Mouse (Mus musculus): Measurements from ENCODE around the gene Olfr689. TPM values are rescaled to one million over a fixed set of nuclear protein-coding genes. Genes with fewer than 3 reads are reported as not detected.
"Not testable (repeated sequence)": the region's sequence is repeated elsewhere in the genome, so short reads cannot be mapped to it uniquely, and the experiment has no call there.

The Olfr689 gene
- polyA plus RNA-seq, 2 experiments, result not detected

GRCm38 (mm10) chr7:105342170-105342569, 31.2 kb downstream of the Olfr689 start, which contains the start of gene Olfr691:
TSS of gene Olfr691 (minus strand) at chr7:105342270.
- no peak for DNase-seq (ENCODE audit: low spot score)
- H3K9me3 ChIP-seq (ENCODE audit: control insufficient read depth, low read length), result no peaks in the 10 kb centered on the region
- no peak within 1 kb of the TSS for H3K9ac ChIP-seq (ENCODE audit: low read depth, low read length, severe bottlenecking)

GRCm38 (mm10) chr7:105342752-105343151, 31.8 kb downstream of the Olfr689 start:
- 68% methylated on average over 2 of the region's 2 CpGs for WGBS
- no peak for ATAC-seq (ENCODE audit: low FRiP score, low read depth)
- no peak for TF ChIP-seq POLR2A (IDR thresholded peaks at IDR 0.05; ENCODE audit: borderline replicate concordance, extremely low read depth, insufficient read depth, insufficient read length)
- no peak overlapping the region for H3K27ac ChIP-seq (replicated peaks; ENCODE audit: low read depth, low read length)
- H3K36me3 ChIP-seq (ENCODE audit: control insufficient read depth, insufficient read depth, low read length), result no peaks in the 10 kb centered on the region
- H3K4me1 ChIP-seq (ENCODE audit: control insufficient read depth, insufficient read depth, low read length), result no peaks in the 10 kb centered on the region
- no peak overlapping the region for H3K4me2 ChIP-seq (replicated peaks; ENCODE audit: low read depth, low read length, severe bottlenecking)
- H3K9ac ChIP-seq (ENCODE audit: low read depth, low read length, severe bottlenecking), result no peak overlapping the region
- no peaks in the 10 kb centered on the region for H3K27me3 ChIP-seq (ENCODE audit: control insufficient read depth, insufficient read depth, low read length)
- H3K9me3 ChIP-seq (ENCODE audit: control insufficient read depth, low read length), result no peaks in the 10 kb centered on the region
- no peak for DNase-seq (ENCODE audit: low spot score)
- no peak overlapping the region for H3K4me3 ChIP-seq (replicated peaks; ENCODE audit: low read length)

More at GRCm38 (mm10) chr7:105342170-105342569, 31.2 kb downstream of the Olfr689 start, which contains the start of gene Olfr691:
- Histone ChIP-seq H3K4me2 (replicated peaks; ENCODE audit: low read depth, low read length, severe bottlenecking) (no peak within 1 kb of the TSS), H3K4me1 (ENCODE audit: control insufficient read depth, insufficient read depth, low read length) (no peaks in the 10 kb centered on the region), H3K27ac (replicated peaks; ENCODE audit: low read depth, low read length) (no peak within 1 kb of the TSS), H3K27me3 (ENCODE audit: control insufficient read depth, insufficient read depth, low read length) (no peaks in the 10 kb centered on the region), H3K4me3 (replicated peaks; ENCODE audit: low read length) (no peak within 1 kb of the TSS), H3K36me3 (ENCODE audit: control insufficient read depth, insufficient read depth, low read length) (no peaks in the 10 kb centered on the region)
- no peak for ATAC-seq (ENCODE audit: low FRiP score, low read depth)
- no peak for TF ChIP-seq POLR2A (IDR thresholded peaks at IDR 0.05; ENCODE audit: borderline replicate concordance, extremely low read depth, insufficient read depth, insufficient read length)
- 44% methylated on average over 1 of the region's 1 CpGs for WGBS

GRCm38 (mm10) chr7:105356064-105356463, 45.1 kb downstream of the Olfr689 start:
- not testable (repeated sequence) for DNase-seq (ENCODE audit: low spot score); ATAC-seq (ENCODE audit: low FRiP score, low read depth); H3K27me3 ChIP-seq (ENCODE audit: control insufficient read depth, insufficient read depth, low read length); H3K9me3 ChIP-seq (ENCODE audit: control insufficient read depth, low read length); H3K36me3 ChIP-seq (ENCODE audit: control insufficient read depth, insufficient read depth, low read length); H3K4me3 ChIP-seq (replicated peaks; ENCODE audit: low read length); H3K9ac ChIP-seq (ENCODE audit: low read depth, low read length, severe bottlenecking); H3K4me2 ChIP-seq (replicated peaks; ENCODE audit: low read depth, low read length, severe bottlenecking); H3K4me1 ChIP-seq (ENCODE audit: control insufficient read depth, insufficient read depth, low read length); H3K27ac ChIP-seq (replicated peaks; ENCODE audit: low read depth, low read length)
- WGBS, result no CpG with 5 or more reads among the region's 5 CpGs

GRCm38 (mm10) chr7:105356487-105356886, 45.5 kb downstream of the Olfr689 start:
- not testable (repeated sequence) for H3K9me3 ChIP-seq (ENCODE audit: control insufficient read depth, low read length); H3K27me3 ChIP-seq (ENCODE audit: control insufficient read depth, insufficient read depth, low read length); H3K4me3 ChIP-seq (replicated peaks; ENCODE audit: low read length); H3K27ac ChIP-seq (replicated peaks; ENCODE audit: low read depth, low read length); DNase-seq (ENCODE audit: low spot score); H3K36me3 ChIP-seq (ENCODE audit: control insufficient read depth, insufficient read depth, low read length); H3K4me1 ChIP-seq (ENCODE audit: control insufficient read depth, insufficient read depth, low read length); H3K4me2 ChIP-seq (replicated peaks; ENCODE audit: low read depth, low read length, severe bottlenecking); H3K9ac ChIP-seq (ENCODE audit: low read depth, low read length, severe bottlenecking); ATAC-seq (ENCODE audit: low FRiP score, low read depth)
- WGBS, result 87% methylated on average over 1 of the region's 2 CpGs

GRCm38 (mm10) chr7:105361713-105362112, 50.7 kb downstream of the Olfr689 start:
- DNase-seq (ENCODE audit: low spot score), result no peak
- no peaks in the 10 kb centered on the region for H3K36me3 ChIP-seq (ENCODE audit: control insufficient read depth, insufficient read depth, low read length)
- H3K4me2 ChIP-seq (replicated peaks; ENCODE audit: low read depth, low read length, severe bottlenecking), result no peak overlapping the region
- H3K27ac ChIP-seq (replicated peaks; ENCODE audit: low read depth, low read length), result no peak overlapping the region
- TF ChIP-seq POLR2A (IDR thresholded peaks at IDR 0.05; ENCODE audit: borderline replicate concordance, extremely low read depth, insufficient read depth, insufficient read length), result no peak
- H3K9ac ChIP-seq (ENCODE audit: low read depth, low read length, severe bottlenecking), result no peak overlapping the region
- no peaks in the 10 kb centered on the region for H3K9me3 ChIP-seq (ENCODE audit: control insufficient read depth, low read length)
- H3K27me3 ChIP-seq (ENCODE audit: control insufficient read depth, insufficient read depth, low read length), result no peaks in the 10 kb centered on the region
- H3K4me1 ChIP-seq (ENCODE audit: control insufficient read depth, insufficient read depth, low read length), result no peaks in the 10 kb centered on the region
- WGBS, result 83% methylated on average over 2 of the region's 2 CpGs
- ATAC-seq (ENCODE audit: low FRiP score, low read depth), result no peak
- H3K4me3 ChIP-seq (replicated peaks; ENCODE audit: low read length), result no peak overlapping the region

- no peak for DNase-seq (ENCODE audit: low spot score)
- ATAC-seq (ENCODE audit: low FRiP score, low read depth), result no peak
These were observed 56.3 kb downstream of the Olfr689 start for GRCm38 (mm10) chr7:105367268-105367667.

More at GRCm38 (mm10) chr7:105367268-105367667, 56.3 kb downstream of the Olfr689 start:
- H3K4me2 ChIP-seq (replicated peaks; ENCODE audit: low read depth, low read length, severe bottlenecking), result no peak overlapping the region
- H3K4me1 ChIP-seq (ENCODE audit: control insufficient read depth, insufficient read depth, low read length), result no peaks in the 10 kb centered on the region
- no peak overlapping the region for H3K4me3 ChIP-seq (replicated peaks; ENCODE audit: low read length)
- no peak for TF ChIP-seq POLR2A (IDR thresholded peaks at IDR 0.05; ENCODE audit: borderline replicate concordance, extremely low read depth, insufficient read depth, insufficient read length)
- no peak overlapping the region for H3K27ac ChIP-seq (replicated peaks; ENCODE audit: low read depth, low read length)
- H3K9me3 ChIP-seq (ENCODE audit: control insufficient read depth, low read length), result no peaks in the 10 kb centered on the region
- H3K27me3 ChIP-seq (ENCODE audit: control insufficient read depth, insufficient read depth, low read length), result no peaks in the 10 kb centered on the region
- H3K36me3 ChIP-seq (ENCODE audit: control insufficient read depth, insufficient read depth, low read length), result no peaks in the 10 kb centered on the region
- no peak overlapping the region for H3K9ac ChIP-seq (ENCODE audit: low read depth, low read length, severe bottlenecking)
- 82% methylated on average over 5 of the region's 5 CpGs for WGBS
